Mouse (Mus musculus): ENCODE measurements around the gene Cyp2b23. TPM values are rescaled to one million over a fixed set of nuclear protein-coding genes. Genes with fewer than 3 reads are reported as not detected.
"Not testable (repeated sequence)": the region's sequence is repeated elsewhere in the genome, so short reads cannot be mapped to it uniquely, and the experiment has no call there.

The Cyp2b23 gene
- polyA plus RNA-seq (2015; fragmentation: Nextera tagmentation; extraction: Ambion mirVana) = not detected in 2 replicates

DNA sequence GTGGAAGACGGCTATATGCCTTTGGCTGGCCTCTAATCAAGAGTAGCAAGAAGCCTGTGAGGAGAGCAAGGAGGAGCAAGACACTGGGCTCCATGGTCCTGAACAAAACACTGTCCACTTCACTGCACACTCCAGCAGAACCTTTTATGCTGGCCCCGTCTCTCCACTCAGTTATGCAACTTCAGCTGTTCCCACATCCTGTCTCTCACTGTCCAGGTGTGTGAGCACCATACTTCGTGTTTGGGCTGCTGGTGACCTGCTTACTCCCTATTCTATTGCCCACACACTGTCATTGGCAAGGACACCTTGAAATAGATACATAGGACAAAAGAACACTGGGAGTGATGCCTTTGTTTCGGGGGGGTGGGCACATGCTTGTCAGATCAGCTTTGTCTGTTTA is at the start of gene Cyp2b23:
Gene Cyp2b23 (minus strand): TSS at position 101 of the 400 bp plus-strand sequence.
- no peak for DNase-seq (ENCODE audit: low spot score)

DNA sequence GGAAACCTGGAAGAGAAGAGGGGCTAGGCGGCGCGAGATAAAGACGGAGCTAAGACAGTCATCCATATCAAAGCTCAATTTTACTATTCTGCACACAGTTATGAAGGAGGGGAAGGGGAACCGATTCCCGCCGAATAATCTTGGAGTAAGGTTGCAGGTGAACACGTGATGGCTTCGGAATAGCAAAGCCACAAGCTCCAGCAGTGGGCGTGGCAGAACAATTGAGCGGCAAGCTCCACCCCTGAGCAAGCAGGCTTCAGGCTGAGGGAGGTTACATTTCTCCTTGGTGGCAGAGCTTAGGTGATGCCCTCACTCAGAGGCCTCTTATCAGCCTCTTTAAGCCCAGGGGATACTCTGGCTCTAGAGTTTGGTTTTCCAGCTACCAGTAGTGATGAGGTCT is 24.8 kb upstream of the Cyp2b23 start:
- no peak for DNase-seq (ENCODE audit: low spot score)

DNA sequence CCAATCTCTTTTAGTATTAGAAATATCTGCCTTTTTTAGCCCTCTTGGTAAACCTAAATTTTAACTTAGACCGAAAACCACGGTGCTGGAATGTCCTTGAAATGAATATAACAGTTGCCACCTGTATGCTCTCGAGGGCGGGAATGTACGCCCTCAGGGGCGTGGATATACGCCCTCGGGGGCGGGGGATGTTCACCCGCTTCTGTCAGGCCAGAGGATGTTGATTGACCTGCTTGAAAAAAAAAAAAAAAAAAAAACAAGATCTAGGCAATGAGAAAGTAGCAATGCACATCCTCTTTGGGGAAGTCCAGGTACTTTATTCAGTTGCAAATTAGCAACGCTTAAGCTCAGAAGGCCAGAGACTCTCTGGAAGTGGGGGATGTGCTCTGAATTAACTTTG is 20.8 kb upstream of the Cyp2b23 start:
- DNase-seq (ENCODE audit: low spot score) = no peak

DNA sequence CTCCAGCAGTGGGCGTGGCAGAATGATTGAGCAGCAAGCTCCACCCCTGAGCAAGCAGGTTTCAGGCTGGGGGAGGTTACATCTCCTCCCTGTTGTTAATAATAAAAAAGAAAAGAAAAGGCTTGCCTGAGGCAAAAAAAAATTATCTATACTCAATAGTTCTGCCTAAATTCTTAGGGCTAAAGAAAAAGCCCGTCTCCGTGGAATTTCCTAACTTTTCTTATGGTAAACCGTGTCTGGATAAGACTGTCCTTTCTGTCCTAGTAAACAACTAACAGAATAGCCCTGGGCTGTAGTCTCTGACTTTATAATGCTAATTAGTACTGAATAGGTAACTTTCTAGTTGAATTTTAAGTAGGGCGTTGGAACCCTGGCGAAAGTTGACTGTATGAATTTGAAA is 20.0 kb upstream of the Cyp2b23 start:
- DNase-seq (ENCODE audit: low spot score) = not testable (repeated sequence)

DNA sequence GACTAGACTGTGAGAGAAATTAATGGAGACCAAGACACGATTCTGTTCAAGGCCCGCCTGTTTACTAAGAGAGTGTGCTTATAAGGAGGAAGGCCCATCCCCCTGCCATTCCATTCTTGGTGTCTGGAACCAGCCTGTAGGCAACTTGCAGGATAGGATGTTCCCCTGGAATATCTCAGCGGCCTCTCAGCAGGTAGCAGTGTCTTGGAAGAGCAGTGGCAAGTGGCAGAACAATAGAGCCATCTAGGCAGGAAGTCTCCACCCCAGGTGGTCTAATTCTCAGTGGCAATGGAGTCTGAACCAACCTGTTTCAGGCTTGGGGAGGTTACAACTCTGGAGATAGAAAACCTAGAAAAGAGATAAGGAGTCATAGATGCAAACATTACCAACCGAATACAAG is 13.9 kb upstream of the Cyp2b23 start:
- DNase-seq (ENCODE audit: low spot score) = no peak

DNA sequence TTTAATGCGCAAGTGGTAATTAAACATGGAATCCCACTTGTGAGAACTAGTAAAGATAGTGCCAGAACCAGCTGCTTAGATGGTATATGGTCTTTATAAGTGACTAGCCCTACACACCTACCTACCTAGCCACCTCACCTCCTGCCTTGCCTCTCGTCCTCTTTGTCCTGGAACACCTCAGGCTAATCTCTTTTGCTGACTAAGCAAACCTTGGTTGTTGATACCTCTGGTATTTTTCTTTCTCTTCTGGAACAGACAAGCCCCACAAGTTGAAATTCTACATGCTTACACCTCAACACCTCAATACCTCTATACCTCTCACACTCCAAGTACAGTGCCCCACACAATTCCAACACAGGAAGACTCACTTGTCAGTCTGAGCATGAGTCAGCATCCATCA is 524 bp downstream of the Cyp2b23 start:
- DNase-seq (ENCODE audit: low spot score) = no peak

DNA sequence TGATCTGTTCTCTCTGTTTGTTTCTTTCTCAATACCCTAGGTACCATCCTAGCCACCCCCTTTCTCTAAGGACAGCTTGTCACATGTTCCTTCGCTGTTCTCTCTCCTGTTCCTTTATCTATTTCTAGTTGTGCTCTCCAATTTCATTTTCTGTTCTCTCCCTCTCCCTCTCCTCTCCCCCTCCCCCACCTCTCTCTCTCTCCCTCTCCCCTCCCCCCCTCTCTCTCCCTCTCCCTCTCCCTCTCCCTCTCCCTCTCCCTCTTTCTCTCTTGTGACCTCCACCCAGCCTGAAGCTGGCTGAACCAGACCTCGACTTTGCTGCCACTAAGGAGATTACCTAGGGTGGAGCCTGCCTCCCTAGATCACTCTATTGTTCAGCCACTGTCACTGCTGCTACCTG is 18.8 kb downstream of the Cyp2b23 start:
- not testable (repeated sequence) for DNase-seq (ENCODE audit: low spot score)

DNA sequence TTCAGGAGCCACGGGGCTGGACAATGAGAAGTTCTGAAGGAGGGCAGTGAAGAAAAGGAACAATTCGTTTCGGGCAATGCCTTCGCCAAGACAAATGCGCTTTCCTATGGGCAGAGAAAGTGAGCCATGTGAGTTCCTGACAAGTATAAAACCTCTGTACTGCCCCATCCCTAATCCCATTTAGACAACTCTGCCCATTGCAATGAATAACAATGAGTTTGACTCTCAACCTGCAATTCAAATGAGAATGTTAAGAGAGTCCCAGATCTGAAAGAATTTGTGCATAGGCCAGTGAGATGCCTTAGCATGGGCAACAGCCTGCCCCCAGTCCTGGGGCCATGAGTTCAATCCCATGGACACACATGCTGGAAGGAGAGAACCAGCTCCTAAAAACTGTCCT is 20.2 kb downstream of the Cyp2b23 start:
- no peak for DNase-seq (ENCODE audit: low spot score)

DNA sequence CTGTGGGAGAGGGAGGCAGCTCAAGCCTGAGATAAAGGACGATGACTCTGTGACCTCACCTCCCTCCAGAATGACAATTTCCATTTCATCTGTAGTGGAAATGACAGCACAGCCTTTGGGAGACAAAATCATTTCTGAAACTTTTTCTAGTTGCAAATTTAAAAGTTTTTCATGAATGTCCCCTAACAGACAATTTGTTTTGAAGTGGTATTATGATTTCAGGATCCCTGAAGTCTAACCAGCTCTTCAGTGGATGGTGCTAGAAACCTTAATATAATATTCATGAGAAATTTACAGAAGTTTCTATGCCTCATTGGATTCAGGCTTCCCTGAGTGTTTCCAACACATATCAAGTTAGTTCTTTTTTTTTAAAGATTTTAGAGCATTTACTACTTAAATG is 67.9 kb downstream of the Cyp2b23 start, which contains the start of gene Vmn1r185:
Gene Vmn1r185 (minus strand): TSS at position 101 of the 400 bp plus-strand sequence.
- not testable (repeated sequence) for DNase-seq (ENCODE audit: low spot score)

Other genes starting within 250 kb of the Cyp2b23 start
- gene Nlrp9a, start 151.4 kb downstream of the Cyp2b23 start, polyA plus RNA-seq (2015; fragmentation: Nextera tagmentation; extraction: Ambion mirVana) = not detected in 2 replicates
- not detected in 2 replicates for gene Vmn1r185, start 68.0 kb downstream of the Cyp2b23 start, polyA plus RNA-seq (2015; fragmentation: Nextera tagmentation; extraction: Ambion mirVana)
- 0.07 TPM in 1 of 2 replicates, not detected in the other for gene Cyp2b19, start 70.7 kb upstream of the Cyp2b23 start, polyA plus RNA-seq (2015; fragmentation: Nextera tagmentation; extraction: Ambion mirVana)
- gene Cyp2g1, start 122.5 kb upstream of the Cyp2b23 start, polyA plus RNA-seq (2015; fragmentation: Nextera tagmentation; extraction: Ambion mirVana) = 0.18 and 0.36 TPM in 2 replicates
- 2.3 and 3.0 TPM in 2 replicates for gene Cyp2a5, start 148.9 kb upstream of the Cyp2b23 start, polyA plus RNA-seq (2015; fragmentation: Nextera tagmentation; extraction: Ambion mirVana)

Data from thymus, postnatal 0 days (tissue).